Mouse (Mus musculus): ENCODE measurements at regions not wholly inside any gene's neighbourhood (a gene's known extent, or its start where the extent isn't known, plus 50 kb on each side); places are given as distances from the start of the nearest gene placed in this dataset.
"Not testable (repeated sequence)": the region's sequence is repeated elsewhere in the genome, so short reads cannot be mapped to it uniquely, and the experiment has no call there.

DNA sequence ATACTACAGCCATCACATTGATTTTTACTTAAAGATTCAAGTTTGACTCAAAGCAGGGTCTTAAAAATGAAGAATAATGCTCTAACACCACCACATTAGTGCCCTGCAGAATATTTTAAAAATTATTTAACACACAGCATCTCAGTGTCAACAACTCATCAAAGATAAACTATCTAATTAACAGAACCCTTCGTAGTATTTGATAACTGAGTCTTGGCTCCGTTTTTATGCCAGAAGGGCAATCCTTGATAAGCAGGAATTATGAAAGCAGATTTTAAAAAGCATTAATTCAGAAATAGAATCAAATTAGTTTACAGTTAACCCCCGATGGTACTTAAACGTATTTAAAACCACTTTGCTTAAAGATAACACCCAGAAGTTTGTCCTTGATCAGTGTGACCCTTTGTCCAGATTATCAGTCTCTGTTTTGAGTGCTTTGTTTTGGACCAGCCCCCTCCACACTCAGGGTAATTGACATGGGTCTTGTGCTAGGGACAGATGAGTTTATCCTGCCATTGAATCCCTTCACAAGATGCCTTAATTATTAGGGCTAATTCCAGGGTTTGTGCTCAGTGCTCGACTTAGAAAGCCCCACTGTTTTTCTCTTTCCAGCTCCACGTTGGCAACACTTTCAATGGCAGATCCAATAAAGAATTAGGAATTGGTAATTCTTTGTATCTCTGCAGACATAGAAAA, 69.4 kb upstream of the Dph6 start:
- no peak for DNase-seq (ENCODE audit: low spot score in 2 of 2)

DNA sequence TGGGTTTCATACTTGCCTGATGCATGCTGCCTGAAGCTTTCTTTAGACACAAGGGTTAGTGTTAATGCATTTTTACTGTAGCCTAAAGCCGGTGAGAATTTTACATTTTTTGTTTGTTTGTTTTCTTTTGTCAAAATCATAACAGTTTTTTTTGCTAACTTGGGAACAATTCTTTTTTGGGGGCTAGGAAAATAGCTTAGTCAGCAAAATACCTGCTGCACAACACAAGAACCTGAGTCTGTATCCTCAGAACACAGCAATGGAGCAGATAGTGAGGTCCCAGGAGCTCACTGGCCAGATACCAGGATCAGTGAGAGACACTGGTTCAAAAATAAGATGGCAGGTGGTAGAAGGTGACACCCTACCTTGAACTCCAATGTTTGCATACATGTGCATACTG, 72.4 kb upstream of the Dph6 start:
- DNase-seq (ENCODE audit: low spot score in 2 of 2): no peak

DNA sequence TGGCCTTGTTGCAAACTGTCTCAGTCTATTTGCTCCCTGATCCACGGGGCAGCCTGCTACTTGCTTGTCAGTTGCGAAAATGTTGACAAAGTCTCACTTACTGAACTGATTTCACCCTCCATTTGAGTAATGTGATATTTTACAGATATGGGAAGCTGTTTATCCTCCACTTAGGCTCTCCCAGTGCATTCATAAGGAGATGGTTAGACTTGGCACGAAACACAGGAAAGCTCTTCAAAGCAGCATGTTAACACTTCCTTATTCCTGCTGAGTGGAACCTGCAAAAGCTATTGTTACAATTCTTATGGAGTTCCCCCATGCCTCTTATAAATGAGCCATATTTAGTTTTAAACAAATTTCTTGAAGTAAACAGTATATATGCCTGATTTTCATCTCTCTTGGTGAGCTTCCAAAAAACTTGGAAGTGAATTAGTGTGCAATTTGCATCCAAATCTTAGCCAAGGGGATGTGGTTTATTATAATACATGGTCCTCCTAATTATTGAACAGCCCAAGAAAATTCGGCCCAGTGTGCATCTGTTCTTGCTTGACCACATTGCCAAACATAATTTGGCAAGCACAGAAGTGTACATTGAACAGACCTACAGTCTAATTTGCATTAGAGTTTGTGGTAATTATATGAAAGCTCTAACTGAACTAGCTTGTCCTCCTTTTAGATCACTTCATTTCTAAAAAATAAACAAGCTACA, 80.3 kb upstream of the Dph6 start:
- no peak for DNase-seq (ENCODE audit: low spot score in 2 of 2)

DNA sequence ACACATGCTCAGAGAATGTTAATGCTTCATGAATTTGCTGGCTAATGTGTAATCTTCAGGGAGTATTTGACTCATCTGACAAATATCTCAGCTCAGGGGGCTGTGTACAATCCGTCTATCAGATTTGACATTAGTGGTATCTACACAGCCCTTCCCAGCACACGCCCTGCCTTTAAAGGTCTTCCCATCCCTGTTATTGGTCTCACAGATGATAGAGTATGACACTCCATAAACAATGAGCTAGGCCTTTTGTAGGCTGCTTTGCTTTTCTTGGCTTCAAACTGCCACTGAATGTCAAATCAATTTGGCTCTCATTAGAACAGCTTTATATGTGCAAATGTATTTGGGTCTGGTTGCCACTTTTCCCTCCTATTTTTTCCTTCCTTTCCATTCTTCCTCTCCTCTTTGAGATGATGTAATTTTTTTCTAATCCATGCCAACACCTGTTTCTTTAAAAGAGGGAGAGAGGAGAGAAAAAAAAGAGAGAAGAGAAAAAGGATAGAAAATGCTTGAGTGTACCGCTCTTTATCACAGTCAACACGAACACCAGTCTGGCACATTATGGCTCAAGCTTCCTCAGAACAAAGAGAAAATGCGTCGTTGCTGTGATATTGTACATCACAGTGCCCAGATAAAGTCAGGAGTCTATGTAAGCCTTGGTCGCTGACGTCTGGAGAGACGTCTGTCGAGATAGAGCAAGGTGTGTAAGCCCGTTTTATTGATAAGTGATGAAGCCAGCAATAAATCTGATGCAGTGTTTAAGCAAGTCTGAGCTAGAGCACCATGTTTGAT, 84.9 kb upstream of the Dph6 start:
- DNase-seq (ENCODE audit: low spot score in 2 of 2): no peak

DNA sequence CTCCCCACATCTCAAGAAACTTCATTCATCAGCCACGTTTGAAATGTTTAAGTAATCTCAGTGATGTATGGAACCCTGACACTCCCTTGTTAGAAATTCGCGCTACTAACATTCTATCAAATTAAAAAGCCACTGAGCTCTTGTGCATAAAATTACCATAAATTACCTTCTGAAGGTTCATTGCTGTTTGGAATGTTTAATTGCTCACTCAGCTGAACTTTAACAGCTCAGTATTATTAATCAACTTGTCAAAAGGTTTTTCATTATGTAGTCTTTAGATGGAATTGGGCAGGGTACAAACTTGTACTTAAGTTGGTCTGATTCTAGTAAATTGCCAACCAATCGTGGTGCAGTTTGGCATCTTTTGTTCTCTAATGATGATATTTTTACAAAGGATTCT, 108.5 kb upstream of the Dph6 start:
- no peak for DNase-seq (ENCODE audit: low spot score in 2 of 2)

DNA sequence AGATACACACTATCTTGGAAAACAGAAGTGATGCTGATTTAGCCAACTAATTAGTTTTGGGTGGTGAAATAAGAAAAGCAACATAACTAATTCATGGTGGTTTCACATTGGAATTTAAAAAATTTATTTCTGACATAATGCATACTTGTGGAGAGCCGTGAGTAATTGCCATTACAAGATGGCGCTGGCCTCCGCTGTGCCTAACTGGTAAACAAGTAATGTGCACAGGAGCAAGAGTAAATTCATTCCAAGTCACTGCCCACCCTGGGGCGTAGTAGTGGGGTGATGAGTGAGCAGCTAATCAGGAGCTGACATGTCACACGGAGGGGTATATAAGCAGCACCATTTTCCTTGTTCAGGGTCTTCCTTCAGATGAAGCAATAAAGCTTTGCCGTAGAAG, 119.0 kb upstream of the Dph6 start:
- DNase-seq (ENCODE audit: low spot score in 2 of 2): not testable (repeated sequence)

DNA sequence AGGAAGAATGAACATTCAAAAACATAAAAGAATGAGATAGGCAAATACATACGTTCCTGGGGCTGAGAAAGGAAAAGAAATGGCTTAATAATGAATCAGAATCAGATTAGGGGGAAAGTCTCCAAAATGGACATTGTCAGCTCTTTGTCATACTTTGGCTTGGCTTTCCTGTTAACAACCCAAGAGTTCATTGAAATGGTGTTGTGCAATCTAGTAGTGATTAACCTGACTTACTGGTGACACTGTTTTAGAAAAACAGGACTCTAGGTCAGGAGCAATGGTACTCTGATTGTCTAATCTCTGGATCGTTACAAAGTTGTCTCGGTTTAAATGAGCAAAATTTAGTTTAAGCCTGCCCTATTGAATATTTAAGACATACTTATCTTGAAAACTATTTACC, 119.5 kb upstream of the Dph6 start:
- DNase-seq (ENCODE audit: low spot score in 2 of 2): no peak

DNA sequence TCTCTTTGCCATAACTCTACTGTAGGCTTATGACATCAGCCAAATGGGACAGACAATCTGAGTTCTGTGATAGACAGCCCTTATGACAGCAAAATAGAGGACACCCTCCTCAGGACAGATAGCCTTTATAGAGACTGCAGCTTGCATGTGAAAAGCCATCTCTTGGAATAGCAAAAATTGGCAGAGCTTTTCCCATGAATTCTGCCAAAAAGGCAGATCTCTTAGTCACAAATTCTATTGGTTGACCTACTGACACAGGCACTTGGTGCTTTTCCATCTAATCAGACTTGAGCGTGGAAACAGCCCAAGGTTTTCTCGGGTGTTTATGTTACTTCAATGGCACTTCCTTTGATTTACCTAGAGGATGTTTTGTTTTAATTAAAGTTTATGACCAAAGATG, 120.8 kb upstream of the Dph6 start:
- no peak for DNase-seq (ENCODE audit: low spot score in 2 of 2)

DNA sequence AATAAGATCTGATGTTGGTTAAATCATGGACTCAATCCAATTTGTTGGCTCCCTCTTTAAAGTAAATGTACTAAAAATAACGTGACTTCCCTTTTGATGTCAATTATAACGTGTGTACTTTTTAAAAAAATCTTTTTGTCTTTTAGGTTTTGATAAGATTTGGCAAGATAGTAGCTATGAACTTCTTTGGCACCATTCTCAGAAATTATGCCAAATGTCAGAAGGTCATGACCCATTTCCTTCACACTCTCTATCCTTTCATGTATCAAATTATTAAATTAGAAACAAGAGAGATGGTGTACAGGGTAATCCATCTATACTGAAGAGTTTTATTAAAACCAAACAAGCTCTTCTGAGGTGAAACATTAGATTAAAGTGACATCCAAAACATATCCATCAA, 121.4 kb upstream of the Dph6 start:
- no peak for DNase-seq (ENCODE audit: low spot score in 2 of 2)

DNA sequence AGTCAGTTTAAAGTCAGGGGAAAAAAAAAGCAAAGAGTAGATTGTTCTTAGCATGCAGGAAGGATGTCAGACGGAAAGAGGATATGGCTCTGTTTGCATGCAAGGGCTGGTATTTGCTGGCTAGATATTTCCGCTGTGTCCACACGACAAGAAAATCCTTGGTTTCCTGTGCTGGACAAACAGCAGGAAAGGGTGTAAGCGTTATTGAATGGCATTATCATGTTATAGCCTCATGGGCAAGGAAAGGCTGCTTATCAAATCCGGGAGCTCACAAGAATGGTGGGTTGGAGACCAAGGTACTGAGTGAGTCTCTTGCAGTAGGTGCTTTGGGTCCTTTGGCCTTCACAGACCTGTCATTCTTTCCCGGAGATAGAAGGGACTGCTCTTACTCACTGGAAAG, 127.7 kb upstream of the Dph6 start:
- DNase-seq (ENCODE audit: low spot score in 2 of 2): no peak

DNA sequence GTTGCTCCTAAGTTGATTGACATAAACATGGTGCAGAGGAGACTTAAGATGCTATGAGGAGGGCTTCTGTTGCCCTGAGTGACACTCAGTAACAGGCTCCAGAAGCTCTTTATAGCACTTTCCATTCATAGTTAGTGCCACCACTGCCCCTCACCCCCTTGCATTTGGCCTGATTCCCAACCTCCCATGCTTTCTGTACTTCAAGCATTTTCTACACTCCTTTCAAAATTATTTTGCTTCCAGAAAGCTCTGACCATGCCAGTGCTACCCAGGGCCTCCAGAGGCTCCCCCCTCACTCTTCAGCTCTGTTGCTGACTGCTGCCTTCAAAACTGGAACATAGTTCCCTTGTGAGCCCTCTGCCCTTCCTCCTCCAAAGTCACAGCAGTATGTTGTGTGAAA, 129.4 kb upstream of the Dph6 start:
- DNase-seq (ENCODE audit: low spot score in 2 of 2): no peak

DNA sequence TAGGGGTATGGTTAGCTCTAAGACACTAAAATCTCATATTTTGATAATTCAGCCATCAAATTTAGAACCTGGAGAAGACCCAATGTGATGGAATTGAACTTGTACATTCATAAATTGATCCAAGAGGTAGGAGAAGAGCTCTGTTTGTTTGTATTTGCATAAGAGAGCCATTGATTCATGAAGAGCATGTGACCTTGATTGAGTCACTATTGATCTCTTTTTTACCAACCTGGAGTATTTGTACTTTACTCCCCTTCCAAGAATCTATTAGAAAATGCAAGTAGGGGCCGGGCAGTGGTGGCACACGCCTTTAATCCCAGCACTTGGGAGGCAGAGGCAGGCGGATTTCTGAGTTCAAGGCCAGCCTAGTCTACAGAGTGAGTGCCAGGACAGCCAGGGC, 133.5 kb upstream of the Dph6 start:
- DNase-seq (ENCODE audit: low spot score in 2 of 2): no peak

DNA sequence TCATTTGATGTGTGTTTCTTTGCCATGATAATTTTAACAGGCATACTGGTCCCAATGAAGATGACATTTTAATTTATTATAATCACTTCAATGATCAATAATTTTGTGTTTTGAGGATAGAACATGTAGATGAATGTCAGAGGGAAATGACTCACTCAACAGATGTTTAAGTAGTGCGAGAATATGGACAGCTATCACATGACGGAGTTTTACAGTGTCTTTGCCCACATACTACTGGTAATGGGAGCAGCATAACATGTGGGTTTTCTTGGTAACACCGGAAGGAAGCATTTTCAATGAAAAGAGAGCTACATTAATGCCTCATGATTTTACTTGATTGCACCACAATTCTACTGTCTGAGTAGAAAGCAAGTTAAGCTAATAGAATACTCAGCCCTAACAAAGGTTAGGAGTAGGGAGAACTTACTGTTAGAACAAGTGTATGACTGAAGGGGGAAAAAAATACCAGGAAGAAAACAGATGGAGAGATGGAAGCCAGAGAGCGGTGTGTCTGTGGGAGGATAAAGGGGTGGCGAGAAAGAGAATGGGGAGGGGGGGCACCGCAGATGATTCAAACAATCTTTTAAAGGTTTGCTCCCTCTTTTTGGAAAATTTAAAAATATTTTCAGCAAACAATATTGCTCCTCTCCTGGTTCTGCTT, 142.0 kb upstream of the Dph6 start:
- DNase-seq (ENCODE audit: low spot score in 2 of 2): peak in 1 of 2 experiments; percentile 23

DNA sequence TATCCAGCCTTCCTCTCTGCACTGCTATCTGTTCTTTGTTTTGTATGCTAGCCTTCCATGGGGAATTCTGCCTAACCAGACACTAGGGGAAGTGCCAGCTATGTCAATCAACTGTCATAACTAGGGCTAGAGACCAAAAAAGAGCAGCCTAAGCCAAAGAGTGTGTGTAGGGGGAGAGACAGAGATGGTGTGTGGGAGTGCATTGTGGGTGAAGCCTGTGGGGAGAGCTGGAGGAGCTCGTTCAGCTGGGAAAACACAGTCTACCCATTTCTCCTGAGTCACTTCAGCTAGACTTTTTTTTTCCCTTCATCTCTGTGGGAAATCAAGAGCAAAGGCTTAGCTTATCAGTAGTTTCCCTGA, 142.5 kb upstream of the Dph6 start:
- peak; percentile 58 to 78 for DNase-seq (ENCODE audit: low spot score in 2 of 2)

DNA sequence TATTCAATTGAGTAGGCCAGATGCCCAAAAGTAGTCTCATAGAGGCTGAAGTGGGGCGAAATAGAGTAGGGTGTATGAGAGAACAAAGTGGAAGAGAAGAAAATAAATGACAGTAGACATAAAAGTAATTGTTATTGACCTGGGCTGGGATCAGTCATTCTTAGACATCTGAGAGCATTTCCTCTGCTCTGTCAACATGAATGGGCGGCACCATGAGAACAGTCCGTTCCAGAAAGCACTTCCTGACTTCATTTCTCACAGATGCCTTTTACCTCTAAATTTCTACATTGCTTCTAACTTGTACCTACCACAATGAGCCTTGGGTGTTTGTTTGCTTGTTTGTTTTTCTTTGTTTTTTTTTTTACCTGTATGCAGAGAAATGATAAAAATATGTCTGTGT, 148.5 kb upstream of the Dph6 start:
- DNase-seq (ENCODE audit: low spot score in 2 of 2): no peak

DNA sequence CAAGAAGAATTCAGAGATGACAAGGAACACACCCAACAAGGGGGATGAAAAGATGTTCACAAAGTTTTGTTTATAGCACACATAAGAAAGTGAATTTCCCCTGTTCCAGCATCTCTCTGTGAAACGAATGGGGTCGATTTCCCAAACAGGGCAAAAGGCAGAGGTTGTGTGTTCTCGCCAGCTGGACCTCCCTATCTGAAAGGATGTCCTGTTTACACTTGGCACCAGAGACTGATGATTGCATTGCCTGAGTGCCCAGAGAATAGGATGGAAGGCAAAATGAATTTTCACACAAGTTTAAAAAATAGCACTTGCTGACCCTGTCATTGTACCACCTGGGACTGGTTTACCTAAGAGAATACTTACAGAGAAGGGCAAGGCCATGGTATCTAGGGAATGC, 149.2 kb upstream of the Dph6 start:
- DNase-seq (ENCODE audit: low spot score in 2 of 2): no peak

DNA sequence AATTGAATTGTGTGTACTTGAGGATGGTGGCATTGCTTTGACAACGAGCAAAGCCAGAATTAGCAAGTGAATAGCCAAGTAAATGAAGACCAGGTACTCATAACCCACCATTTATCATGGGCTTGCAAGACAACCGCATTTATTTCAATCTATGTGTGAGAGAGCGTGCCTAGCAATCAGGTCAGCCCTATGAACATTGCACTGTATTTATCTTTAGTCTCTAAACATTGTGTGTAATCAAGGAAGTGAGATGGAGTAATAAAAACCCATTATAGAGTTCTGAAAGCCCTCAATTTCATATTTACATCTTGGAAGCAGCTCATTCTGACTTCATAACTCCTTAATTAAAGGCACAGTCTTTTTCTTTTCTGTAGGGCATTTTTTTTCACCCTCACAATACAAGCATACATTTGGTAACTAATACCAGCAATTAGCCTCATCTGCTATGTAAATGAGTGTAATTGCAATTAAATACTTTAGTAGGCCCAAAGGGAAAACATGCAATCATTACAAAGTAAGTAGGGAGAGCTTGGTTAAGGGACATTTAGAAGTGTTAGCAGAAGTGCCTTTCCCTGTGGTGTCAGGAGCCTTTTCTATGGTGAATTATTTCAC, 150.8 kb upstream of the Dph6 start:
- DNase-seq (ENCODE audit: low spot score in 2 of 2): no peak

DNA sequence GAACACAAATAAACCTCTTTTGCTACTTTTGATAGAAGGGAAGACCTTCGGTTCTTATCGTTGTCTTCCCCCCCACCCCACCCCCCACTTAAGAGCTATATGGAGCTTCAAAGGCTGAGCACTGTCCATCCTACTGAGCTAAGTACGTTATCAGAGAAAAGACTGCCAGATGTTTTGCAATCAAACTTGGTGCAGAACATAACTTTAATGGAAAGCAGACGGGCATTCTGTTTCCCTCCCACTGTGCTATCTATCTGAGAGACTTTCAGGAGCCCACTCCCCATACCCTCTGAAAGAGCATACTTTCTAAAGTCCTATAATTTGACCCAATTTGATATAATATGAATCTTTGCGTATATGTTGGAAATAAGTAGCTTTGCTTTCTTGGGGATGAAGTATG, 153.3 kb upstream of the Dph6 start:
- DNase-seq (ENCODE audit: low spot score in 2 of 2): no peak

DNA sequence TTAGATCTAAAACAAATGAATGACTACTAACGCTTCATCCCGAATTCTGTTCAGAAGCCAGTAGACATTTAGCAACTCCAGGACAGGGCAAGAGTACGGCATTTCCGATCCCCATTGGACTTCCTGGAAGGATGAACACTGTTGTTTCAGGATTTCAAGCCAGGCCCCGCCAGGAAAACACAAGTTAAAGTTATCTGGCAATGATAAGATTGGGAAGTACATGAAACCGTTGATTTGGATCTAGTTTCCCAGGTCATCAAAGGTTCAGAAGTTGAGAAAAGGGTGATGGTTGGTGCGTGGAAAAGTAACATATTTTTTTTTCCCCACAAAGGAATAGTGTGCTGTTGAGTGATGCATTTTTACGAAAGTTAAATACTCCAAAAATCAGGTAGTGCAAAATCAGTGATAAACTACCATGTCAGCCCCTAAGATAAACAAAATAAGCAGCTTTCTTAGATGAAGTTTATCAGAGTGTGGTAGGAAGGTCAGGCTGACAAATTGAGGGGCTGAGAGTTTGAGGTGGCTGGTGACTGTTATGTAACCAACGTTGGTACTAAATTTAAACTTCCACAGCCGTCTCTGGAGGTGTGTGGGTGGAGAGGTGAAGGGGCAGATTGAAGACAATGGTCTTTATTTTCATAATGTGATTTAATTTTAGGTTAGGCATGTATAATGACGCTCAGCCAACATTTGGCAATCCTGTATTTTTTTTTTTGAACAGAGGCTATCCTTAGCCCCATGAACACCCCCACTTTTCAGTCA, 157.6 kb upstream of the Dph6 start:
- no peak for DNase-seq (ENCODE audit: low spot score in 2 of 2)

DNA sequence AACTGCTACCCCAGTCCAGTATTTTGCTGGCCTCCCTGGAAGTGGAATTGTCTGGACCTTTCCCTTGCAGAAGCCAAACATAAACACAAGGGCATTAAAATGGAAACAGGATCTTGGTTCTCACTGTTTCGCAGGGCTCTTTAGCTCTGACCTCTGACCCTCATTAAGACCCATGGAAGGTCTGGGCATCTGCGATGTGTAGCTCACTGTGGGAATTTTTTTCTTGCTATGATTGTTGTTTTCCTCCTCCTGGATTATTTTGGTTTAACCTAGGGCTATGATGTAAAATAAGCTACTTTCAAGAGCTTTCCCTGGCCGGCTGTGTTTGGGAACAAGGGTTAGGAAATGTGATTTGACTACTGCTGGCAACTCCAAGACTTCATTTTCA, 158.1 kb upstream of the Dph6 start:
- no peak for DNase-seq (ENCODE audit: low spot score in 2 of 2)

DNA sequence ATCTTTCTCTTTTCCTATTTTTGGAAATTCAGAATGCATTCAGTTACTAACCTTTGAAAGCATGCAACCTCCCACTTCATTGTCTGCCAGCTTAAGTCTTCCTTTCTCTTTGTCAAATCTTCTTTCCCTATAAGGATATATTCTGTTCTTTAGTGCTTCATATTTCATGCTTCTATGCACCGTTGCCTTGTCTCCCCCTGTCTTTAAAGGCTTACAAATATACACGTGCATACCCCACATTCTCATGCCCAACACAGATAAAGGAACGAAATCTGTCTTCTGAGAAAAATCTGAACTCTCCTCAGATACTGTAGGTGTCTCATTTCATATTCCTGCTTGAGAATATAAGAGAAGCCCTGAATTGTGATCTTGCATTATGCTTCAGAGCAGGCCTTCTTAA, 167.9 kb upstream of the Dph6 start:
- DNase-seq (ENCODE audit: low spot score in 2 of 2): no peak

Data from layer of hippocampus, adult 18-20 months (tissue).